ENCODE assay signal across 9 mouse cellular contexts in genomic region chr9:64771236-64771635, GRCm38 (mm10). TPM values are rescaled to one million over a fixed set of nuclear protein-coding genes. Genes with fewer than 3 reads are reported as not detected.
A peak's percentile ranks its signal among the peaks of the same experiment; 100 is the strongest.
DNase-seq lines count a peak whose midpoint lies in the region; ATAC-seq and TF ChIP-seq lines count a peak whose summit lies in the region.
"Had no signal": no experiment of that assay in that cellular context is flagged by ENCODE, and none has a peak within 500 bp of the region (broad histone marks: within the 10 kb centered on the region; RNA-seq: fewer than 3 reads in every experiment).

No protein-coding gene starts in this region.

- TF ChIP-seq CTCF in kidney, postnatal 0 days (IDR thresholded peaks at IDR 0.05; ENCODE audit: low read depth), result no peak
- no peak for TF ChIP-seq CTCF in layer of hippocampus, adult 2 months (conservative IDR thresholded peaks at IDR 0.05)

- H3K27me3 ChIP-seq in kidney, postnatal 0 days (ENCODE audit: insufficient read depth, low read length), result no peaks in the 10 kb centered on the region
- H3K27me3 ChIP-seq in kidney, embryonic 14.5 days (ENCODE audit: control insufficient read depth, insufficient read depth, low read length), result no peaks in the 10 kb centered on the region
- H3K27me3 ChIP-seq: embryonic facial prominence, embryonic 12.5 days had no signal

- peak; percentile 14 for DNase-seq in kidney, postnatal 0 days (ENCODE audit: low spot score)
- DNase-seq in adrenal gland, adult 18-20 months (ENCODE audit: low spot score in 2 of 2), result peak; percentile 55 to 60
- DNase-seq in frontal cortex, postnatal 36 days (ENCODE audit: low spot score in 2 of 2), result peak; percentile 55 to 57
- peak; percentile 51 to 57 for DNase-seq in layer of hippocampus, adult 2 months (ENCODE audit: low spot score in 2 of 2)
- no peak for DNase-seq in spleen, adult 12 weeks (ENCODE audit: low spot score)
- no peak for DNase-seq in kidney, adult 18-20 months

- no peak overlapping the region for H3K9ac ChIP-seq in kidney, postnatal 0 days (ENCODE audit: low read depth, low read length)
- H3K9ac ChIP-seq in kidney, embryonic 14.5 days (ENCODE audit: low read depth, low read length), result no peak overlapping the region
- H3K9ac ChIP-seq: embryonic facial prominence, embryonic 12.5 days had no signal

- H3K27ac ChIP-seq in kidney, postnatal 0 days, result no peak overlapping the region
- H3K27ac ChIP-seq in kidney, embryonic 14.5 days (ENCODE audit: low read depth, low read length), result no peak overlapping the region
- peak overlapping the region; percentile 59 for H3K27ac ChIP-seq in layer of hippocampus, adult 2 months
- H3K27ac ChIP-seq: embryonic facial prominence, embryonic 12.5 days had no signal

- no peak overlapping the region for H3K4me2 ChIP-seq in kidney, postnatal 0 days (ENCODE audit: low read length)
- H3K4me2 ChIP-seq in kidney, embryonic 14.5 days (replicated peaks; ENCODE audit: low read depth, low read length), result no peak overlapping the region
- H3K4me2 ChIP-seq: embryonic facial prominence, embryonic 12.5 days had no signal

- H3K36me3 ChIP-seq in kidney, postnatal 0 days (ENCODE audit: insufficient read depth, low read length), result no peaks in the 10 kb centered on the region
- H3K36me3 ChIP-seq in kidney, embryonic 14.5 days (ENCODE audit: control insufficient read depth, insufficient read depth, low read length), result no peaks in the 10 kb centered on the region
- H3K36me3 ChIP-seq: embryonic facial prominence, embryonic 12.5 days had no signal

- no peaks in the 10 kb centered on the region for H3K4me1 ChIP-seq in kidney, postnatal 0 days (replicated peaks; ENCODE audit: insufficient read depth, low read length)
- H3K4me1 ChIP-seq in kidney, embryonic 14.5 days (ENCODE audit: control insufficient read depth, insufficient read depth, low read length), result no peaks in the 10 kb centered on the region

- no peaks in the 10 kb centered on the region for H3K9me3 ChIP-seq in kidney, postnatal 0 days (replicated peaks; ENCODE audit: low read length)
- H3K9me3 ChIP-seq in kidney, embryonic 14.5 days (ENCODE audit: control insufficient read depth, low read length), result no peaks in the 10 kb centered on the region
- H3K9me3 ChIP-seq: embryonic facial prominence, embryonic 12.5 days had no signal

- no peak overlapping the region for H3K4me3 ChIP-seq in kidney, postnatal 0 days (replicated peaks; ENCODE audit: low read depth, low read length)
- no peak overlapping the region for H3K4me3 ChIP-seq in kidney, embryonic 14.5 days (ENCODE audit: low read length)
- no peak overlapping the region for H3K4me3 ChIP-seq in layer of hippocampus, adult 2 months
- H3K4me3 ChIP-seq: embryonic facial prominence, embryonic 12.5 days had no signal

- 49% methylated on average over 5 of the region's 5 CpGs for WGBS in kidney, postnatal 0 days
- 72% methylated on average over 5 of the region's 5 CpGs for WGBS in kidney, embryonic 14.5 days

- no peak for ATAC-seq in kidney, postnatal 0 days (replicated peaks; ENCODE audit: low FRiP score, low read depth)
- no peak for ATAC-seq in kidney, embryonic 14.5 days (ENCODE audit: low FRiP score, low TSS enrichment)
- peak; percentile 25; the same call in 1 of the 2 replicates for ATAC-seq in megakaryocyte-erythroid progenitor cell, adult 5-6 weeks (replicated peaks; ENCODE audit: low FRiP score, low TSS enrichment, poor library complexity, severe bottlenecking)

RNA-seq across cellular contexts. Expression of gene Rab11a, which starts 33.7 kb away (rescaled TPM):
- 1,132 and 1,149 TPM in 2 replicates for polyA plus RNA-seq in kidney, postnatal 0 days (2015; fragmentation: Nextera tagmentation; extraction: Ambion mirVana)
- polyA plus RNA-seq in kidney, embryonic 14.5 days (2014; fragmentation: Nextera tagmentation; extraction: Ambion mirVana), result 498 and 551 TPM in 2 replicates
- 100 to 1,000 TPM; 218 to 290 TPM for total RNA-seq in adrenal gland, adult 18-20 months (2021)
- 100 to 1,000 TPM; 218 to 232 TPM for total RNA-seq in layer of hippocampus, adult 2 months (2021)
- 64.7 and 115 TPM in 2 replicates for total RNA-seq in megakaryocyte-erythroid progenitor cell, adult 5-6 weeks (2014; fragmentation: Nextera tagmentation)
- 82.7 and 113 TPM in 2 replicates for total RNA-seq in megakaryocyte-erythroid progenitor cell, adult 5-6 weeks (2017)

RNA-seq across cellular contexts. Expression of gene Dennd4a, which starts 39.9 kb away (rescaled TPM):
- polyA plus RNA-seq in kidney, postnatal 0 days (2015; fragmentation: Nextera tagmentation; extraction: Ambion mirVana), result 2.7 and 3.6 TPM in 2 replicates
- polyA plus RNA-seq in kidney, embryonic 14.5 days (2014; fragmentation: Nextera tagmentation; extraction: Ambion mirVana), result 4.5 and 6.1 TPM in 2 replicates
- 10 to 100 TPM; 15.9 to 18.9 TPM for total RNA-seq in adrenal gland, adult 18-20 months (2021)
- 10 to 100 TPM; 39.9 to 41.5 TPM for total RNA-seq in layer of hippocampus, adult 2 months (2021)
- total RNA-seq in megakaryocyte-erythroid progenitor cell, adult 5-6 weeks (2014; fragmentation: Nextera tagmentation), result 56.7 and 85.2 TPM in 2 replicates
- total RNA-seq in megakaryocyte-erythroid progenitor cell, adult 5-6 weeks (2017), result 46.2 and 50.6 TPM in 2 replicates

Comparison
In these comparisons a context has a peak if more than half of its experiments do, and no peak if none do; other contexts are left out.
1. DNase-seq: peak in kidney, postnatal 0 days (single experiment), adrenal gland, adult 18-20 months (2 of 2), frontal cortex, postnatal 36 days (2 of 2) and layer of hippocampus, adult 2 months (2 of 2); none in spleen, adult 12 weeks (single experiment) and kidney, adult 18-20 months (single experiment).